Comparison of ENCODE assay signal across 10 mouse cellular contexts in genomic region chr8:102116846-102117403, GRCm38 (mm10).
"Had no signal": no experiment of that assay in that cellular context is flagged by ENCODE, and none has a peak within 500 bp of the region (broad histone marks: within the 10 kb centered on the region; RNA-seq: fewer than 3 reads in every experiment).

No protein-coding gene starts in this region.

- H3K9ac ChIP-seq: liver, embryonic 13.5 days; liver, postnatal 0 days; midbrain, embryonic 13.5 days; neural tube, embryonic 12.5 days had no signal

- ATAC-seq: liver, postnatal 0 days; midbrain, embryonic 13.5 days had no signal

- H3K36me3 ChIP-seq: liver, embryonic 13.5 days; midbrain, embryonic 13.5 days; neural tube, embryonic 12.5 days had no signal

- H3K4me1 ChIP-seq: liver, embryonic 13.5 days; midbrain, embryonic 13.5 days; neural tube, embryonic 12.5 days had no signal

- DNase-seq: kidney, adult 18-20 months; kidney, postnatal 25 days; liver; liver, embryonic 13.5 days; liver, postnatal 0 days; retina, postnatal 1 day; thymus, postnatal 4 days had no signal

- H3K27me3 ChIP-seq: liver, embryonic 13.5 days; midbrain, embryonic 13.5 days; neural tube, embryonic 12.5 days had no signal

- H3K4me2 ChIP-seq: liver, embryonic 13.5 days; midbrain, embryonic 13.5 days; neural tube, embryonic 12.5 days had no signal

- H3K9me3 ChIP-seq: liver, embryonic 13.5 days; midbrain, embryonic 13.5 days; neural tube, embryonic 12.5 days had no signal

- H3K27ac ChIP-seq: left cerebral cortex, adult 2 months; liver, embryonic 13.5 days; midbrain, embryonic 13.5 days; neural tube, embryonic 12.5 days had no signal

- H3K4me3 ChIP-seq: left cerebral cortex, adult 2 months; liver, embryonic 13.5 days; midbrain, embryonic 13.5 days; neural tube, embryonic 12.5 days had no signal
